Mouse (Mus musculus) bone marrow macrophage, adult 2 months (primary cell): ENCODE results near the gene Cobll1. TPM values are rescaled to one million over a fixed set of nuclear protein-coding genes. Genes with fewer than 3 reads are reported as not detected.

Source experiments
- H3K27ac ChIP-seq: 2 replicates; pipeline ENCODE4 v1.5.1; 2012; ENCODE audit warnings: low read depth, low read length; ENCODE audit not compliant: insufficient read depth
- H3K4me1 ChIP-seq: 2 replicates; pipeline ENCODE4 v1.6.1; 2012; ENCODE audit warnings: low read length; ENCODE audit not compliant: control insufficient read depth, insufficient read depth
- H3K4me3 ChIP-seq: 2 replicates; pipeline ENCODE4 v1.5.1; 2012; ENCODE audit warnings: mild to moderate bottlenecking, low read length, moderate library complexity; ENCODE audit not compliant: insufficient read depth
- CTCF ChIP-seq: IDR thresholded peaks from 2 replicates; pipeline ENCODE4 v1.5.1; 2012; ENCODE audit warnings: low read depth, mild to moderate bottlenecking, low read length, moderate library complexity
- POLR2A ChIP-seq: IDR thresholded peaks from 2 replicates; pipeline ENCODE4 v1.6.1; 2012; ENCODE audit warnings: mild to moderate bottlenecking, low read depth, low read length, borderline replicate concordance
- polyA plus RNA-seq: library from polyadenylated mRNA; stranded (reverse); fragments of >200 nt; gene quantifications from 2 replicates; pipeline ENCODE4 v1.2.4, GENCODE M21; 2012; ENCODE audit not compliant: missing spikeins, insufficient read depth, insufficient read length

Cobll1 gene
- polyA plus RNA-seq, 1 experiment, result 0.60 TPM

DNA sequence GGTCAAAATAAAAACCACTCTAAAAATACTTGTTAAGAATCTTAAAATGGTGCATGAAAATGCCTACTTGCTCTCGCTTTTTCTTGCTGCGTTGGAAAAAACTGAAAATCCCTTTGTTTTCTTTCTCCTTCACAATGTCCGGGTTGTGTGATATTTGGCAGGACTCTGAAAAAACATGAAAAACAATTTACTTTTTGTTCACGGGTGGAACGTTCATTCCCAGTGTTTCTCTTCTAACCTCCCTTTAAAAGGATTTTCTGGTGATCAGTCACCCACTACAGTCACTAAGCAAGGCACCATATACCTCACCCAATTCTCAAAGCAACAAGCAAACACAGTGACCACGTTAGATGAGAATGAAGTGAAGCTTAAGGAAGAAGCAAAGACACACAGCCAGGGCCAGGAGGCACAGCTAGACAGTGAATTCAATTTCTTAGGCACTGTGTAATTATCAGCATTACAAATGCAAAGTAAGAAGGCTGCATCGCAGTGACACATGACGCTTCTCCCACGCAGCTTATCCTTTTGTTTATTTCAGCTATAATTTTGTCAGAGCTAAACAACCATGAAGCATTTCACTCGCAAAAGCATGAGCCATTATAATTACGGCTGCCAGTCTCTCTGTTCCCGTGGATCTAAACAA lies 112.9 kb downstream of the Cobll1 start:
- no peak overlapping the region for H3K27ac ChIP-seq
- no peak for TF ChIP-seq CTCF
- no peak for TF ChIP-seq POLR2A
- H3K4me1 ChIP-seq, result no peaks in the 10 kb centered on the region
- no peak overlapping the region for H3K4me3 ChIP-seq

DNA sequence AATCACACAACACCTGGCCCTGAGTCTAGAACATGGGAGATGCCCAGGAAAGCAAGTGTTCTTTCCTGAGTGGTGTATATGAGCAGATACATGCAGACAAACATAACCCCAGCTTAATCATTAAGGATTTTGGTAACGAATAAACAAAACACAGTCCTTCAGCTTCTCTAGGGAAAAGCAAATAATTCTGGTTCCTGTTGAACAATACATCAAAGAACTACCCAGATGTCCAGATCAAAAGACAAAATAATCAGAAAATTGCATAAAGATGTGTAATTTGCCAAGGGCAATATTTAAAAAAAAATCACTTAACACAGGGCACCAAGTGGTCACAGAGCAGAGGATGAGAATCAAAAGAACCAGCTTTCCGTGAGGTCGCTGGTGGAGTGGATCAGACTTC lies 115.5 kb downstream of the Cobll1 start:
- no peak for TF ChIP-seq CTCF
- TF ChIP-seq POLR2A, result no peak
- Histone ChIP-seq H3K27ac (no peak overlapping the region), H3K4me3 (no peak overlapping the region), H3K4me1 (no peaks in the 10 kb centered on the region)

DNA sequence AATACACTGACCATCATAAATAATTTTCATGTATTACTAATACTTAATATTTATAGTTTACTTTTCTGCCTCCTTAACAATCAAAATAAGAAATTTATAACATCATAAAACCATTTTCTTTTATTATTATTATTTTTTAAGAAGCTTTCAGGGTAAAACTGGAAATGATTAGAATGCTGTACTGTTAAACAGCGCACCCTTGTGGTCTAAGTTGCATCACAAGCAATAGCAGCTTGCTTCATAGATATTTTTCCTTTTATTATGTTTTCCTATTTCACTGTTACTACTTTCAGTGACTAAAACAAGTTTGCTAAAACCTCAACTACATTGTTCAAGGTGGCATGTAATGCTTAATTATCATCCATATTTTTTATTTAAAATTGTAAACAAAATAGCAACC lies 117.8 kb downstream of the Cobll1 start:
- no peak overlapping the region for H3K4me3 ChIP-seq
- H3K4me1 ChIP-seq, result no peaks in the 10 kb centered on the region
- no peak for TF ChIP-seq POLR2A
- no peak for TF ChIP-seq CTCF
- no peak overlapping the region for H3K27ac ChIP-seq

DNA sequence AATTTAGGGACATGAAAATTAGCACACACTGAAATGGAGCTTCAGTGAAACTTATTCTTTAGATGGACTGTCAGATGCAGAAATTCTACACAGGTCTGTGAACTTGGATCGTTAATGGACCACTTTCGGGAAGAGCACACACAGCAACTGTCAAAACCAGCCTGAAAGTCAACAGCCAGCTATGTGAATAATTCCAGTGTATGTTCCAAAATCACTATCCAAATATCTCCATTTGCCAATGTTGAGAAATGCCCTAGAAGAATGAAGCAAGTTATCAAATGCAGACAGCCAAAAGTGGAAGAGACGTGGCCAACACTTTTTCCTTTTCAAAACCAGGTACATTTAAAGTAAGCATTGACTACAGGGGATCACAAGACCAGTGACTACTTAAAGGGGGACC lies 118.2 kb downstream of the Cobll1 start:
- H3K4me1 ChIP-seq, result no peaks in the 10 kb centered on the region
- no peak overlapping the region for H3K4me3 ChIP-seq
- TF ChIP-seq POLR2A, result no peak
- TF ChIP-seq CTCF, result no peak
- H3K27ac ChIP-seq, result no peak overlapping the region

DNA sequence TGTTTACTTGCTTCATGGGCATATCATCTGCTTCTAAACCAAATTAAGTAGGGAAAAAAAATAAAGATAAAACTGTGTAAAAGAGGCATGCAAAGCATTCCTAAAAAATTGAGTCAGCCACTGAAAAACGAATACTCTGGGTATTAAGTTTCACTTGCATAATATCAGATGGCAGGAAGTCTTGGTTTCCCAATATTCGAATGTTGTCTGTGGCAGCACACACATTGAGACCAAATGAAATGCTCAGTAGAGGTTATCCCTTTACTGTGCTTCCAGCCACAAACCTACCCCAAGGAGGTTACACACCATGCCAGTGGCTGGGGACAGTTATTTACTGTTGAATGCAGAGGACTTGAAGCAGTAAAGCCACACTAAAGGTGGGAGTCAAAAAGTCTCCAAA lies 119.1 kb downstream of the Cobll1 start:
- Histone ChIP-seq H3K4me1 (no peaks in the 10 kb centered on the region), H3K27ac (no peak overlapping the region), H3K4me3 (no peak overlapping the region)
- TF ChIP-seq CTCF, result no peak
- TF ChIP-seq POLR2A, result no peak

DNA sequence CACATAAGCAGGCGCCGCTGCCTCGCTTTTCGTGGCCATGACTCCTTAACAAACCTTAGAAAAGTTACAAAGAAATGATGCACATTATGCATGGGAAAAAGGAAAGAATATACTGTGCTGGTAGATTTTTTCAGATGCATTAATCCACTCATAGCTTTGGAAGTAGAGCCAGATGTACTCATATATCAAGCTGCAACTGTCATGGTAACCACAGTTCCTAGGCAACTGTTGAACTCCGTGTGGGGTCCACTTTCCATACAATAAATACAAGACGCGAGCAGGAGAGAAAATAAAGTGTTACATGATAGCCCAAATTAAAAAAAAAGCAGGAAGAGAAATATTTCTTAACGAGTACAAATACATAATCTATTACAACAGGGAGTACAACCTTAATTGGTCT lies 119.5 kb downstream of the Cobll1 start:
- H3K4me1 ChIP-seq, result no peaks in the 10 kb centered on the region
- H3K4me3 ChIP-seq, result no peak overlapping the region
- TF ChIP-seq POLR2A (no peak), CTCF (no peak)
- no peak overlapping the region for H3K27ac ChIP-seq

DNA sequence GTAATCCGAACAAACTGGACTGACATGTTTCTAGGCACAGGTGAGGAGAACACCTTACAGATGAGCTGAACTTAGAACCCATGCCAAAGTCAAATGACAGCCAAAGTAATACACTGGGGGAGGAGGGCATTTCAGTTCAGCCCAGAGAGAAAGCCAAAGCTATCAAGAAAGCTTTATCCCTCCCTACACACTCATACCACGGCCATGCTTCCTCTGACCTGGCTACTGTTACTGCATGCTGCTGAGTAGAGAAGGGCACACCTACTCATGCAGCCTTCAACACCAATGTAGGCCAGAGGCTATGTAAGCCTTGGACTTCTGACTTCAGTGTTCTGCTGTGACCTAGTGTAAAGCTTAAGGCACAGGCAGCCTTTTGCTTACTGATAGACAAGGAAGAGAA lies 120.1 kb downstream of the Cobll1 start:
- Histone ChIP-seq H3K27ac (no peak overlapping the region), H3K4me1 (no peaks in the 10 kb centered on the region), H3K4me3 (no peak overlapping the region)
- TF ChIP-seq POLR2A (no peak), CTCF (no peak)

DNA sequence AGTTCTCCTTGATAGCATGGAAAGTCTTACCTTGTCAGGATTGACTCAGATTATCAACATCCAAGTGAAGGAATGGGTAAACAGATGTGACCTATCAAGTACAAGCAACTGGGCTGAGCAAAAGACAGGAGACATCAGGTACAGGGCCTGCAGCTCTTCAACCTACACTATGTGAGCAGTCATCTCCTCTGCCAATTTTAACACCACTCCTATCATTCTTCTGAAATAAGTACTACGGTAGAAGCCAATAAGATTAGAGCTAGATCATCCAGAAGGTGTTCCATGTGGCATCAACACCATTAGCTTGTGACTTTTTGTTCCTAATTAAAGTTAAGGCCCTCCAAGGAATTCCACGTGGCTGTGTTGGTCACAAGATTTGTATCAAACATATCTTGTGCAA lies 121.3 kb downstream of the Cobll1 start:
- no peak overlapping the region for H3K4me3 ChIP-seq
- no peak for TF ChIP-seq POLR2A
- TF ChIP-seq CTCF, result no peak

DNA sequence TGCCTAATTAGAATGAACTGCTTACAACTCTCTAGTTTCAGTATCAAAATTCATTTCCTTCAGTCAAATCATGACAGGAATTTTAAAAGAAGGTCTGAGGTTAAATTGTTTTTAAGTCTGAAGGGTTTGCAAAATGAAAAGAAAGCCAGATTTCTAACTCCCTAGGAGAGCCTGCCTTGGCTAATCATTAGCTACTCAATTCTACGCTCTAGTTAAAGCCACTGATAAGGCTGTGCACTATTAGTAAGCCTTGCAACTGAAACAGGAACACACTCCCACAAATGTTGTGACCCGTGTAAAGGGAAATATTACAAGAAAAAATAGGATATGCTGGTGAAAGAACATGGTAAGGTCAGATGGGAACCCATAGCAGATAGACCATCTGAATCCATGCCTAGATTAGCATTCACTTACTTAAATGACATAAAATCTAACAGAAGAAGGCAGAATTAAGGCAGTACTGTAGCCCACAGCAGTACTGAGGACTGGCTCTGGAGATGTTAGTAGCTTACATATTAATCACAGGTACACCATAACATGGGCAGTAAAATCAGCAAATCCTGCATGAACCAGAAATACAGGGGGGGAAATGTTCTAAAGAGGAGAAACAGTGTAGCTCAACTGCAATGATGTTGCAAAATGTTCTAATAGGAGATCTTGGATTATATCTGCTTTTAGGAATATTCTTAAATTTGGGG lies 122.6 kb downstream of the Cobll1 start:
- Histone ChIP-seq H3K4me1 (no peaks in the 10 kb centered on the region), H3K4me3 (no peak overlapping the region), H3K27ac (no peak overlapping the region)
- TF ChIP-seq CTCF (no peak), POLR2A (no peak)

More for the DNA sequence above, 121.3 kb downstream of the Cobll1 start:
- H3K27ac ChIP-seq, result no peak overlapping the region
- no peaks in the 10 kb centered on the region for H3K4me1 ChIP-seq

DNA sequence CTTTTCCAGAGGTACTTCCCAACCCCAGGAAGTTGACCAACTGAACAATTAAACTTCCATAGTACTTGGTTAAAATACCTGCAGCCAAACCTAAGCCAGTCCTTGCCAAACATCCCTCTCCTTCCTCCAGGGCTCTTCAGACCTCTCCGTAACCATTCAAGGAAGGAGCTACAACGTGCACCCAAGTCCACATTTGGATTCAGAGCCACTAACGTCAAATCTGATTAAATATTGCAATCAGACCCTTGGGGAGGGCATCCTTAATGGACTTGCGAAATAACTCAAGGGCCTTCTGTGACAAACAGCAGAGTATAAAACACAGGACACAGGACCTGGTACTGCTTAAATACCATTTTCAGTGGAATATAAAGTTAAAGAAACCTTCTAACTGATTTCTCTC lies 126.0 kb downstream of the Cobll1 start:
- TF ChIP-seq POLR2A, result no peak
- TF ChIP-seq CTCF, result no peak
- H3K27ac ChIP-seq, result no peak overlapping the region

More for the DNA sequence above, 126.0 kb downstream of the Cobll1 start:
- Histone ChIP-seq H3K4me1 (no peaks in the 10 kb centered on the region), H3K4me3 (no peak overlapping the region)
